Mouse (Mus musculus) adrenal gland, postnatal 36 days (tissue): ENCODE measurements around the gene Shcbp1. TPM values are rescaled to one million over a fixed set of nuclear protein-coding genes. Genes with fewer than 3 reads are reported as not detected.
"Not testable (repeated sequence)": the region's sequence is repeated elsewhere in the genome, so short reads cannot be mapped to it uniquely, and the experiment has no call there.

Source experiments
- DNase-seq, 2 experiments: peaks; one replicate each; pipeline ENCODE4 v3.0.0; 2021; ENCODE audit warnings: mixed read lengths in 1 of 2
- long read RNA-seq, 2 experiments: library from polyadenylated mRNA; stranded (forward); transcript quantifications; one replicate each; pipeline ENCODE4 v2.0.0; 2021; ENCODE audit warnings: borderline sequencing depth in 2 of 2
- total RNA-seq, 2 experiments: library from RNA; stranded (reverse); gene quantifications; 2 replicates each; pipeline ENCODE4 v1.2.3; 2021

The Shcbp1 gene
- total RNA-seq: 1 to 10 TPM; 2.1 to 2.9 TPM
- long read RNA-seq, experiment 1, partial matches to known transcripts: 0 of 4 reads
- long read RNA-seq, experiment 1, other reads (novel, unspliced or antisense): 0 of 4 reads
- long read RNA-seq, experiment 2: 0 reads

GRCm38 (mm10) chr8:4779254-4780055 is at the start of gene Shcbp1:
TSS of gene Shcbp1 (minus strand) at chr8:4779567.
- peak; percentile 92 to 93 for DNase-seq

GRCm38 (mm10) chr8:4808831-4809230 is 29.5 kb upstream of the Shcbp1 start:
- no peak for DNase-seq

GRCm38 (mm10) chr8:4800524-4801122 is 21.3 kb upstream of the Shcbp1 start:
- DNase-seq: peak; percentile 38 to 42

GRCm38 (mm10) chr8:4778266-4778665 is 1.1 kb downstream of the Shcbp1 start:
- no peak for DNase-seq

GRCm38 (mm10) chr8:4764751-4765150 is 14.6 kb downstream of the Shcbp1 start:
- no peak for DNase-seq

GRCm38 (mm10) chr8:4753048-4753447 is 26.3 kb downstream of the Shcbp1 start:
- no peak for DNase-seq

GRCm38 (mm10) chr8:4730942-4731341 is 48.4 kb downstream of the Shcbp1 start:
- no peak for DNase-seq

- no peak for DNase-seq
Measured at GRCm38 (mm10) chr8:4715546-4715945, 63.8 kb downstream of the Shcbp1 start.

GRCm38 (mm10) chr8:4708346-4708745 is 71.0 kb downstream of the Shcbp1 start:
- not testable (repeated sequence) for DNase-seq

GRCm38 (mm10) chr8:4707916-4708315 is 71.5 kb downstream of the Shcbp1 start:
- DNase-seq: not testable (repeated sequence)

- DNase-seq: no peak
Measured at GRCm38 (mm10) chr8:4691634-4692033, 87.7 kb downstream of the Shcbp1 start.

Other genes starting within 250 kb of the Shcbp1 start
- 10 to 100 TPM; 14.0 to 22.4 TPM for gene Zfp958, start 166.4 kb downstream of the Shcbp1 start, total RNA-seq